Mouse (Mus musculus) regulatory T cell (primary cell): ENCODE measurements around the gene Gtf2a1.

Experiments
- in situ Hi-C: fragments of 300-600 bp; cut with MboI, MseI; formaldehyde crosslinking; loops from one replicate; pipeline ENCODE4 v1.15.1; 2025; ENCODE audit warnings: high pct_unique_total_duplicates

The Gtf2a1 gene

GRCm38 (mm10) chr12:91589847-91590690 is at the start of gene Gtf2a1:
Gene Gtf2a1, minus strand, starts transcription at chr12:91590487.
- in situ Hi-C loops, result loop anchor here (25.0 kb wide), 1 partner anchor 203 kb away; the partner anchor contains the start of genes Cep128 and Tshr

- in situ Hi-C loops, result no loop called here
Observed at GRCm38 (mm10) chr12:91638351-91638750, 48.1 kb upstream of the Gtf2a1 start.

GRCm38 (mm10) chr12:91637136-91637909 is 47.0 kb upstream of the Gtf2a1 start:
- in situ Hi-C loops, result no loop called here

- in situ Hi-C loops, result loop anchor here (5.0 kb wide), 1 partner anchor 166 kb away; no protein-coding TSS in a partner anchor
Observed at GRCm38 (mm10) chr12:91626482-91626881, 36.2 kb upstream of the Gtf2a1 start.

- in situ Hi-C loops, result loop anchor here (5.0 kb wide), 1 partner anchor 167 kb away; no protein-coding TSS in a partner anchor
Observed at GRCm38 (mm10) chr12:91625013-91625412, 34.7 kb upstream of the Gtf2a1 start.

GRCm38 (mm10) chr12:91609425-91609824 is 19.1 kb upstream of the Gtf2a1 start:
- in situ Hi-C loops, result no loop called here

GRCm38 (mm10) chr12:91607678-91608077 is 17.4 kb upstream of the Gtf2a1 start:
- in situ Hi-C loops, result no loop called here

- in situ Hi-C loops, result no loop called here
Observed at GRCm38 (mm10) chr12:91606651-91607050, 16.4 kb upstream of the Gtf2a1 start.

GRCm38 (mm10) chr12:91604600-91604999 is 14.3 kb upstream of the Gtf2a1 start:
- in situ Hi-C loops, result no loop called here

- in situ Hi-C loops, result loop anchor here (25.0 kb wide), 1 partner anchor 205 kb away; the partner anchor contains the start of genes Cep128 and Tshr
Observed at GRCm38 (mm10) chr12:91592128-91592527, 1.8 kb upstream of the Gtf2a1 start.

- in situ Hi-C loops, result loop anchor here (25.0 kb wide), 1 partner anchor 204 kb away; the partner anchor contains the start of genes Cep128 and Tshr
Observed at GRCm38 (mm10) chr12:91591191-91591590, 904 bp upstream of the Gtf2a1 start.

- in situ Hi-C loops, result loop anchor here (25.0 kb wide), 1 partner anchor 203 kb away; the partner anchor contains the start of genes Cep128 and Tshr
Observed at GRCm38 (mm10) chr12:91590716-91591115, 429 bp upstream of the Gtf2a1 start.

- in situ Hi-C loops, result loop anchor here (25.0 kb wide), 1 partner anchor 202 kb away; the partner anchor contains the start of genes Cep128 and Tshr
Observed at GRCm38 (mm10) chr12:91589542-91589846, 793 bp downstream of the Gtf2a1 start.

- in situ Hi-C loops, result loop anchor here (25.0 kb wide), 1 partner anchor 202 kb away; the partner anchor contains the start of genes Cep128 and Tshr
Observed at GRCm38 (mm10) chr12:91588670-91589541, 1.4 kb downstream of the Gtf2a1 start.

GRCm38 (mm10) chr12:91588176-91588669 is 2.1 kb downstream of the Gtf2a1 start:
- in situ Hi-C loops, result loop anchor here (25.0 kb wide), 1 partner anchor 201 kb away; the partner anchor contains the start of genes Cep128 and Tshr

- in situ Hi-C loops, result loop anchor here (25.0 kb wide), 1 partner anchor 200 kb away; the partner anchor contains the start of genes Cep128 and Tshr
Observed at GRCm38 (mm10) chr12:91587491-91588033, 2.7 kb downstream of the Gtf2a1 start.

GRCm38 (mm10) chr12:91587077-91587476 is 3.2 kb downstream of the Gtf2a1 start:
- in situ Hi-C loops, result loop anchor here (25.0 kb wide), 1 partner anchor 200 kb away; the partner anchor contains the start of genes Cep128 and Tshr

GRCm38 (mm10) chr12:91585815-91586214 is 4.5 kb downstream of the Gtf2a1 start:
- in situ Hi-C loops, result loop anchor here (25.0 kb wide), 1 partner anchor 199 kb away; the partner anchor contains the start of genes Cep128 and Tshr

- in situ Hi-C loops, result loop anchor here (25.0 kb wide), 1 partner anchor 198 kb away; the partner anchor contains the start of genes Cep128 and Tshr
Observed at GRCm38 (mm10) chr12:91585206-91585605, 5.1 kb downstream of the Gtf2a1 start.

GRCm38 (mm10) chr12:91583409-91583808 is 6.9 kb downstream of the Gtf2a1 start:
- in situ Hi-C loops, result loop anchor here (25.0 kb wide), 1 partner anchor 196 kb away; the partner anchor contains the start of genes Cep128 and Tshr
